Mouse (Mus musculus) cerebellum, adult 11 months (tissue): ENCODE measurements around the gene Ralgps1.

Source experiments
- DNase-seq: peaks from one replicate; pipeline ENCODE4 v3.0.0; 2022

Ralgps1 gene

GRCm38 (mm10) chr2:33370777-33371647 lies at the start of gene Ralgps1:
TSS of gene Ralgps1 (minus strand) at chr2:33371486.
- peak; percentile 98 for DNase-seq

- DNase-seq = no peak
Measured at GRCm38 (mm10) chr2:33417454-33417853, 46.2 kb upstream of the Ralgps1 start.

GRCm38 (mm10) chr2:33414019-33414418 lies 42.7 kb upstream of the Ralgps1 start:
- no peak for DNase-seq

- no peak for DNase-seq
Measured at GRCm38 (mm10) chr2:33412111-33412510, 40.8 kb upstream of the Ralgps1 start.

GRCm38 (mm10) chr2:33403511-33404003 lies 32.3 kb upstream of the Ralgps1 start:
- DNase-seq = no peak

- DNase-seq = no peak
Measured at GRCm38 (mm10) chr2:33402638-33403037, 31.4 kb upstream of the Ralgps1 start.

GRCm38 (mm10) chr2:33402236-33402635 lies 30.9 kb upstream of the Ralgps1 start:
- DNase-seq = peak; percentile 64

GRCm38 (mm10) chr2:33401217-33401616 lies 29.9 kb upstream of the Ralgps1 start:
- peak; percentile 41 for DNase-seq

- no peak for DNase-seq
Measured at GRCm38 (mm10) chr2:33400541-33400940, 29.3 kb upstream of the Ralgps1 start.

GRCm38 (mm10) chr2:33399091-33399490 lies 27.8 kb upstream of the Ralgps1 start:
- DNase-seq = no peak

GRCm38 (mm10) chr2:33397036-33397435 lies 25.8 kb upstream of the Ralgps1 start:
- no peak for DNase-seq

- DNase-seq = no peak
Measured at GRCm38 (mm10) chr2:33395053-33395452, 23.8 kb upstream of the Ralgps1 start.

- DNase-seq = peak; percentile 67
Measured at GRCm38 (mm10) chr2:33393951-33394635, 22.8 kb upstream of the Ralgps1 start.

GRCm38 (mm10) chr2:33393021-33393420 lies 21.7 kb upstream of the Ralgps1 start:
- DNase-seq = no peak

GRCm38 (mm10) chr2:33371648-33372408 lies 542 bp upstream of the Ralgps1 start:
- peak; percentile 22 for DNase-seq

GRCm38 (mm10) chr2:33370276-33370776 lies 960 bp downstream of the Ralgps1 start:
- DNase-seq = no peak

- DNase-seq = no peak
Measured at GRCm38 (mm10) chr2:33369453-33369852, 1.8 kb downstream of the Ralgps1 start.

- DNase-seq = no peak
Measured at GRCm38 (mm10) chr2:33368486-33368885, 2.8 kb downstream of the Ralgps1 start.

GRCm38 (mm10) chr2:33365703-33366471 lies 5.4 kb downstream of the Ralgps1 start:
- no peak for DNase-seq

- DNase-seq = no peak
Measured at GRCm38 (mm10) chr2:33364656-33365055, 6.6 kb downstream of the Ralgps1 start.

- DNase-seq = no peak
Measured at GRCm38 (mm10) chr2:33363890-33364289, 7.4 kb downstream of the Ralgps1 start.

- DNase-seq = no peak
Measured at GRCm38 (mm10) chr2:33361139-33361716, 10.1 kb downstream of the Ralgps1 start.
